Mouse (Mus musculus) kidney, postnatal 14 days (tissue): Measurements from ENCODE around the gene Mfsd4a.

Experiments used
- DNase-seq: peaks from one replicate; pipeline ENCODE4 v3.0.0; 2022; ENCODE audit warnings: mixed read lengths

Gene Mfsd4a

DNA sequence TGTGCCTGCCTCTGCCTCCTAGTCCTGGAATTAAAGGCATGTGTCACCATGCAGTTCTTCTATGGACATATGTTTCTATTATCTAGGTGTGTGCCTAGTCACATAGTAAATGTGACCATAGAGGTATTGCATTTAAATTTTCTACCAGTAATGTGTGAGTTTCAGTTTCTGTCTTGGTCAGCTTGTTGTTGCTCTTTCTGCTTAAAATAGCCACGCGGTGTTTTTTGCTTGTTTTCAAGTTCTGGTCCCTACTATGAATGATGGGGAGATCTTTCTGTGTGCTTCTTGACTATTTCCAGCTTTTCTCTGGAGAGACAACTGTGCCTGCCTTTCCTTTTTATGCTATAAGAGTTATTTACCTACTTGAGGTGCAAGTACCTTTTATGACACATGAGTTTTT lies 56.1 kb downstream of the Mfsd4a start:
- no peak for DNase-seq

DNA sequence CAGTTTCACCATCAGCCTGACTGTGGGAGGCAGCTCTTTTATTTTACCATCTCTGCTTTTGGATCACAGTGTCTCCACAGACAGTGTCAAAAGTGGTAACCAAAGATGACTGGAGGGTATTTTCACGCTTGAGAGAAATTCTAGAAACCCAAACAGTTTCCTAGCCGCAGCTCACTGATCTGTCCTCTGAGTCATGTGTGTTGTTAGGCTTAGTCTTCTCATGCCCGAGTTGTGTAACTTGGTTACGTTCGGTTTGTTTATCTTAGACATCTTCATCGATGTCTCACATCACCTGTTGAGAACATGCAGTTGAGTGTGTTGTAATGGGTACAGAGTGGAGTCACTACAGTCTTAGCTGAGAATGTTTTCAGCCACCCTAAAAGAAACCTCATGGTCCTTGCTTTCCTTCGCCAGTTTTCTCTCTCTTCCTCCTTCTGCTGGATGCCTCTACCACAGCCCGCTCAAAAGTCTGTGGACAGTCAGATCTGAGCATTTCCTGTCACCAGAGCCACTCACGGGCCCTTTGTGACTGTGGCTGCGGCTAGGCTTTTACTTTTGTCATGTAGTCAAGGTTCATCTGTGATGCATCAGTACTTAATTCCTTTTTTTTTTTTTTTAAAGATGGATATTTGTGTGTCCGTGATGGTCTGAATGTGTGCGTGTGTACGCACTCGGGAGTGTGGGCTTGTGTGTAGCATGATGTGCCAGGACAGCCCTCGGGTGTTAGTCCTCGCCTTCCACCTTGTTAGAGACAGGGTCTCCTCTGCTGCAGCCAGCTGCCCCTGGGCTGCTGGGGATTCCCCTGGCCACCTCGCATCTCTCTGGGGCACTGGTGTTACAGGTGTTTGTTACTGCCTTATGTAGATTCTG lies 57.0 kb downstream of the Mfsd4a start:
- no peak for DNase-seq

GRCm38 (mm10) chr1:132008881-132009644 lies 58.8 kb downstream of the Mfsd4a start:
- no peak for DNase-seq

DNA sequence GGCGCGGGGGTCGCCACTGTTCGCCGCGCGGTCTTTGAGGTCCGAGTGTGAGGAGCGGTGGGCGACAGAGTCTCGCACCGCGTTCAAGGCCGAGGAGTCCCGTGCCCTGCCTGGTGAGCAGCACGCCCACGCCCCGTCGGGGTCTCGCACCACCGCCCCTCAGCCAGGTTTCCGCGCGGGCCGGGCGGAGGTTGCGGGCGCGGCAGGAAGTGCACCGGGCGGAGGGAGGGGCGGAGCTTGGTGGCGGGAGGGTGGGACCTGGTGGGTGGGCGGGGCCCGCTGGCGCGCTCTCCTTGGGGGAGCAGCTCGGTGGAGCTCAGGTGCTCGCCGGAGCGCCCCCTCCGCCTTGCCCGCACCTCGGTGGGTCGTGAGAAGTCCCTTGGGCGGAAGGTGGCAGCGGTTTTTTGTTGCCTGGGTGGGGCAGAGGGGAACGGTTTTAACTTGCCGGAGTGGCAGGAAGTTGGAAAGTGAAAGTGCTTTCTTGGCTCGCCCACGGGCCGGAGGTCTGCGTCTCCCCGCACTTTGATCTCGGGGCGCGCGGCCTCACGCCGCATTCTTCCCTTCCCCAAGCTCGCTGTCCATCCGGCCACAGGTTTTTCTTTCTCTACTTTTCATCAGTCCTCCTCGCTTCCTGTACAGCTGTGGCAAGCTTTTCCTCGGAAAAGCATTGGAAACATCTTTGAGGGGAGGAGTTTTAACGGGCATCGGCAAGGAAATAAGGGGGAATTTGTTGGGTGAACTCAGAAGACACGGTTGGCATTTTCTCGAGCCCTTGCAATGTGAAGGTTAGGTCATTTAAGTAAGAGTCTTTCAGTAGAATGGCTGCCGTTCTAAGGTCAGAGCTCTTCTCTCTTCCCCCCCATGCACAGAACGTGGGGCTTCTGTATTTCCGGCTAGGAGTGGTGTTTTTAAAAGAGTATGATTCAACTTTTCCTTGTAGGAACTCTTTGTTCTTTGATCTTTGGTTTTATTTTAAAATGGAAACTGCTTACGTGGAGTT lies 59.7 kb downstream of the Mfsd4a start:
- peak; percentile 92 for DNase-seq

GRCm38 (mm10) chr1:132007282-132007815 lies 60.5 kb downstream of the Mfsd4a start, which contains the start of gene Elk4:
TSS of gene Elk4 (plus strand) at chr1:132007607.
- peak; percentile 96 for DNase-seq

DNA sequence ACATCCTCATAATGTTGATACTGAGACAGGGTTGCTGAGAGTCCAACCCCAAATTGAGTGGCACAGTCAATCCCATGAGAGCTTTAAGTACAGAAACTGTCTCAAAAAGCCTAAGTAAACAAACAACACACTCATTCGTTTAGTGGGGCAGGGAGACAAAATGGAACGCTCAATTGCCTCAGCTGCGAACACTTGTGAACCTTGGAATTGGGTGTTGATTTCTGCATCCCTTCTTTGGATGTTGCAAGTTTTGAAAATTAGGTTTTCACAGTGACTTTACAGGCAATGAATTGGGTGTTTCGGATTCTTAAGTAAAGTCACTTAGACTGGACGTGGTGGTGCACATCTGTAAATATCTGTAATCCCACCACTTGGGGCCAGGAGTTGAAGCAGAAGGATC lies 61.1 kb downstream of the Mfsd4a start:
- no peak for DNase-seq

- DNase-seq, result no peak
These were observed 61.8 kb downstream of the Mfsd4a start for GRCm38 (mm10) chr1:132006046-132006445.

GRCm38 (mm10) chr1:132005466-132005865 lies 62.4 kb downstream of the Mfsd4a start:
- DNase-seq, result no peak

- no peak for DNase-seq
These were observed 63.2 kb downstream of the Mfsd4a start for GRCm38 (mm10) chr1:132004574-132005180.

- peak; percentile 51 for DNase-seq
These were observed 64.0 kb downstream of the Mfsd4a start for GRCm38 (mm10) chr1:132003817-132004216.

GRCm38 (mm10) chr1:132003111-132003510 lies 64.8 kb downstream of the Mfsd4a start:
- no peak for DNase-seq

DNA sequence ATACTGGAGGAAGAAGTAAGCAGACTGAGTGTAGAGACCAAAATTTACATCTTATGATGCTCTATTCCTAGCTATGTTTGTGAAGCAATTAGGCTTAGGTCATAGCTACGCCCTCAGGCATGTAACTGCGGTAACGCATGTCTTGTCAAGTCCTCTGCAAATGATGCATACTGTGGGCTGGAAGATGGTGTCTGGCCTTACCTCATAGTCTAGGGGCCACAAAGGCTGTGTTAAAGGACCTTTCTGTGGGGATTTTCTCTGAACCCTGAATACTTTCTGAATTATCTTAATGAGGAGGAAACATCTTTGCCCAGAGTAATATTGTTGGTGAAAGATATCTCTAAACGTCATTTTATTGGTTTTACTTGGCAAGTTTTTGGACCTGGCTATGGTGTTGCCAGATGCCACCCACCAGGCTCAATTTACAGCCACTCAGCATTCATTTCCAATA lies 66.0 kb downstream of the Mfsd4a start:
- no peak for DNase-seq

DNA sequence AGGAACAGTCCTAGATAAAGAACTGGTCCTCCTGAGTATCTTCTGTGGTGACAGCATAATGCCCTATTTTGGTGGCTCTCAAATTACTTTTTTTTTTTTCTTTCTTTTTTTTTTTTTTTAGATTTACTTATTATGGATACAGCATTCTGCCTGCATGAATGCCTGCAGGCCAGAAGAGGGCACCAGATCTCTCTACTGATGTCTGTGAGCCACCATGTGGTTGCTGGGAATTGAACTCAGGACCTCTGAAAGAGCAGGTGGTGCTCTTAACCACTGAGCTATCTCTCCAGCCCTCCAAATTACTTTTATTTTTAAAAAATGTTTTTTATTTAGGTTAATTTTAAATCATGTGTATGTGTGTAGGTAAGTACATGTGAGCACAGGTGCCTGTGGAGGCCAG lies 67.4 kb downstream of the Mfsd4a start:
- DNase-seq, result no peak

DNA sequence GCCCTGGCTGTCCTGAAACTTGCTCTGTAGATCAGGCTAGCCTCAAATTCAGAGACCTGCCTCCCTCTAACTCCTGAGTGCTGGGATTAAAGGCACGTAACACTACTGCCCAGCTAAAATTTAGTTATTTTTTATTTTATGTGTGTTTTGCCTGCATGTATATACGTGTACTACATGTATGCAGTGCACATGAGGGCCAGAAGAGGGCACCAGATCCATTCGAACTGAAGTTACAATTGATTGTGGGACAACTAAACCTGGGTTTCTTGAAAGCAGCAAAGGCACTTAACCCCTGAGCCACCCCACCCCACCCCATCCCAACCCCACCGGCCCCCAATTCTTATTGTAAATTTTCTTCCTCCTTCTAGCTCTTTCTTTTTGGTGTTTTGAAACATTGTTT lies 72.8 kb downstream of the Mfsd4a start:
- DNase-seq, result peak; percentile 77

DNA sequence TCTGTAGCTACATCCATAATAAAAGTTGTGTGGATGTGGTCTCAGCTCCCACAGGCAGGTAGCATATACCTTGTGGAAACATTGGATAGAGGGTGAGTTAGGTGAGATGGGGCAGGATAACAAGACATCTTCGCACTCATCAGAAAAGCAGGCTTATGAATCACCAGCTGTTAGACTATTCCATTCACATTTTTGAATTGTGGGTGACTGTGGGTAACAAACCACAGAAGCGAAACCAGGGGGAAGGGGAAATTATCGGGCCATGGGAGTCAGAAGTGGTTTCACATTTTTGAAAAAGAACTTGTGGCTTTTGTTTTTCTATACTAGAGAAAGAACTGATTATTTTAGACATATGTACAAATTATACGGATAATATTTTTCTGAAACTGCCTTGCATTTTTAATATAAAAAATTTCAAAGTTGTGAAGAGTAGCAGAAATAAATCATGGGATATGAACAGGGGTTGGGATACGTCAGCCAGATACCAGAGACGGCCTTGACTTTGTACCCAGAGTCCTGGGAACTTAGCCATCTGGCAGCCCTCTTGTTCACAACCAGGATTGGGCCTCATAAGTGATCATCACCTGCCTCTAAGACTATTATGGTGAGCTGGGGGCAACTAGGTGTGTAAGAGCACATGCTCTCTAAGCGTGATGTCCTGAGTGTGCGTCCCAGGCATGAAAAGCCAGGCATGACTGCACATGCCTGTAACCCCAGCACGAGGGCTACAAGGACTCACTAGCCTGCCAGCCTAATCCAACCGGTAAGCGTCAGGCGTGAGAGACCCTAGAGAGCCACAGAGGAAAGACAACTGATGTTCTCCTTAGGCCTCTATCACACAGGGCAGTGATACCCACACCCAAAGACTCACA lies 74.5 kb downstream of the Mfsd4a start:
- no peak for DNase-seq

DNA sequence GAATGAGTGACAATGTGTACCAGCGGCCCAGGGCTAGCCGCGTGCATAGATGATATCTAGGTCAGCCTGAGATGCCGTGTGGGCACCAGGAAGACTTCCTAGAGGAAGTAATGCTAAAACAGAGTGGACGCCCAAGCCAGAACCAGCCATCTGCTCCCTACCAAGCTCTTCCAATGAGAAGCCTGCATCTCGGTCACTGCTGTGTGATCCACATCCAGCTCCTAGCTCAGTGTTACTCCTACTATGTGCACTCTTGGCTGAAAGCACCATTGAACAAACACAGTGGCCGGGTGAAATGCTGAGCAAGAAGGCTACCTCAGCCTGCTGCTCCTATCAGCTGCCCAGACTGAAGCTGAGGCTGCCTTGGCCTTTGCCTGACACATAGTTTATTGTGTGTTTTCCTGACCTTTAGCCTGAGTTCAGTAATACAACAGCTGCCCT lies 75.3 kb downstream of the Mfsd4a start:
- DNase-seq, result no peak

GRCm38 (mm10) chr1:131990083-131990760 lies 77.6 kb downstream of the Mfsd4a start:
- no peak for DNase-seq

DNA sequence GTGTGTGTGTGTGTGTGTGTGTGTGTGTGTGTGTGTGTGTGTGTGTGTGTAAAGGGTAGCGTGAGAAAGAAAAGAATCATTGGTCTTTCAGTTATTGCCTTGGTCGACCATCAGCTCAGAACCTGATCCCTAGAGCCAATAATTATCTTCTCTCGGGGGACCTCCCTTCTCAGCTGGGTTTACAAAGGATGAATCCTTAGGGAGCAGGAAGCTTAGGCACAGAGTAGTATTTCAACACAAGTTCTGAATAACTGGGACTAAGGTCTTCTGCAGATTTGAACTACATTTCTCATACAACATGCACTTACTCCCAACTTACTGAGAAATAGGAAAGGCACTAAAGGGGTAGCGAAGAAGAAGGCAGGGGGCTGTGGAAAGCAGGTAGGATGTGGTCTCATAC lies 78.4 kb downstream of the Mfsd4a start:
- DNase-seq, result no peak

DNA sequence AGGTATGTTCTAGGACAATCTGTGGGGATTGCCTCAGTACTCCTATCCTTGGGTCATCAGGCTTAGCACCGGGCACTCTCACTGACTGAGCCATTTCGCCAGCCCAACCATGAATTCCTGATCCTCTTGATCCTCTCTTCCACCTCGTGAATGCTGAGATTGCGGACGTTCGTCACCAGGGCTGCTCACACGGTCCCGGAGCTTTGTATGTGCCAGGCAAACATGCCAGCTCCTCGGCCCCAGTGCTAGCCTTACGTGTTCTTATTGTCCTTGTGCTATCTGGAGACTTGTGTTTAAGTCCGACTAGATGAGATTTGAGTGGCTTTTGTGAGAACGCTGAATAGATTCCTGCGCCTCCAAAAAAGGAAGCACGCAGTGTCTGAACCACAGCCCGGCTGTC lies 80.4 kb downstream of the Mfsd4a start:
- no peak for DNase-seq

- no peak for DNase-seq
These were observed 84.1 kb downstream of the Mfsd4a start for GRCm38 (mm10) chr1:131983806-131984205.
